Mouse (Mus musculus) liver, embryonic 11.5 days (tissue): ENCODE measurements at regions not wholly inside any gene's neighbourhood (a gene's known extent, or its start where the extent isn't known, plus 50 kb on each side); places are given as distances from the start of the nearest gene placed in this dataset.
"Not testable (repeated sequence)": the region's sequence is repeated elsewhere in the genome, so short reads cannot be mapped to it uniquely, and the experiment has no call there.

Experiments used
- ATAC-seq: fragments of 200-750 bp; cut with Nextera tagmentation; replicated peaks from 2 replicates; pipeline ENCODE4 v1.8.0; 2017; ENCODE audit warnings: moderate number of reproducible peaks, mild to moderate bottlenecking, moderate TSS enrichment, moderate library complexity; ENCODE audit not compliant: low FRiP score
- DNase-seq: peaks from one replicate; pipeline ENCODE4 v3.0.0-alpha.2; 2017; ENCODE audit warnings: low spot score
- H3K27ac ChIP-seq: fragments of 300-500 bp; sonication (generic); 2 replicates; pipeline ENCODE4 v1.5.1; 2014; ENCODE audit warnings: mild to moderate bottlenecking, low read depth, low read length, control low read depth
- H3K27me3 ChIP-seq: fragments of 300-500 bp; sonication (generic); replicated peaks from 2 replicates; pipeline ENCODE4 v1.6.1; 2014; ENCODE audit warnings: low read length, mixed read lengths; ENCODE audit not compliant: control insufficient read depth, insufficient read depth
- H3K36me3 ChIP-seq: fragments of 300-500 bp; sonication (generic); 2 replicates; pipeline ENCODE4 v1.6.1; 2014; ENCODE audit warnings: mild to moderate bottlenecking, low read length, moderate library complexity, mixed read lengths; ENCODE audit not compliant: control insufficient read depth, insufficient read depth
- H3K4me1 ChIP-seq: fragments of 300-500 bp; sonication (generic); replicated peaks from 2 replicates; pipeline ENCODE4 v1.6.1; 2014; ENCODE audit warnings: low read length, mixed read lengths; ENCODE audit not compliant: control insufficient read depth, insufficient read depth
- H3K4me2 ChIP-seq: fragments of 300-500 bp; sonication (generic); 2 replicates; pipeline ENCODE4 v1.6.1; 2014; ENCODE audit warnings: mild to moderate bottlenecking, control low read depth, moderate library complexity
- H3K4me3 ChIP-seq: fragments of 300-500 bp; sonication (generic); 2 replicates; pipeline ENCODE4 v1.5.1; 2014; ENCODE audit warnings: low read depth, low read length, control low read depth
- H3K9ac ChIP-seq: fragments of 300-500 bp; sonication (generic); 2 replicates; pipeline ENCODE4 v1.6.1; 2014; ENCODE audit warnings: low read depth, low read length, control low read depth
- H3K9me3 ChIP-seq: fragments of 300-500 bp; sonication (generic); 2 replicates; pipeline ENCODE4 v1.6.1; 2016; ENCODE audit warnings: low read length, inconsistent platforms, mixed read lengths; ENCODE audit not compliant: control insufficient read depth
- WGBS: fragments of 180-500 bp; shearing (Covaris S2); extraction: QIAGEN DNeasy Blood & Tissue Kit; methylation state at CpG from one replicate; pipeline ENCODE4 v1.1.7; 2014; 5-methylcytosine and 5-hydroxymethylcytosine counted together

DNA sequence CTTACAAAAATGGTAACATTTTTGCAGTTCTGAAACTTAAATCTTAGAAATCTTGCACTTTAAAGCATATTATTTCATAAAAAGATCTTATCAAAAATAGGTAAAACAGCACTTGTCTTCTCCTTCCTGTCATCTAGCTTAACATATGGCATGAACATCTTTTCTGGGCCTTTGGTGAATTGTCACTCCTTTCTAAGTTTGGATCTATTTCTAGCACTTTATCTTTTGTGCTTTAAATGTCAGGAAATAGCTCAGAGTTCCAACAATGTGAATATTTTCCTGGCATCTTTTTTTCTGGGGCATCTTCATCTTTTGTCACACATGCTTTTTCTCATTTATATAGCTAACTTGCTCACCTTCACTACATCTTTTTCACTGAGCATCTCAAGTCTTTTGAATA lies 527.4 kb upstream of the Gm5150 start:
- H3K4me2 ChIP-seq = no peak overlapping the region
- no peaks in the 10 kb centered on the region for H3K9me3 ChIP-seq
- no peak for DNase-seq
- no peak overlapping the region for H3K27ac ChIP-seq
- H3K4me1 ChIP-seq = no peaks in the 10 kb centered on the region
- H3K36me3 ChIP-seq = no peaks in the 10 kb centered on the region
- no peak overlapping the region for H3K9ac ChIP-seq
- no peaks in the 10 kb centered on the region for H3K27me3 ChIP-seq
- ATAC-seq = no peak
- H3K4me3 ChIP-seq = no peak overlapping the region

DNA sequence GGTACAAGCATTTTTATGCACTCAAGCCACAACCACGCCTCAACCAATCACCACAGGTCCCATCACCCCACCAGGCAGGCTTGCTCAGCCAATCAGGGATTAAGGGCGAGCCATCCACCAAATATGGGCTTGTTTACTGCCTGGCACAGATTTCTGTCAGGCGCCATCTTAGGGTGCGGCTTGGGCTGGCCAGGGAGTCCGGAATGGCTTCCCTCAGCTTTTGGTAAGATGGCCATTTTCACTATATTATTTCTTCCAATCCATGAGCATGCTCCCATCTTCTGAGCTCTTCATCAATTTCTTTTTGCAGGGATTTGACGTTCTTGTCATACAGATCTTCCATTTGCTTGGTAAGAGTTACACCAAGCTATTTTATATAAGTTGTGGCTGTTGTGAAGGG lies 521.3 kb upstream of the Gm5150 start:
- H3K36me3 ChIP-seq, H3K4me3 ChIP-seq, H3K9me3 ChIP-seq, DNase-seq, H3K9ac ChIP-seq, H3K27ac ChIP-seq, H3K4me2 ChIP-seq, ATAC-seq, H3K4me1 ChIP-seq, H3K27me3 ChIP-seq: not testable (repeated sequence)
- WGBS = 79% methylated on average over 6 of the region's 6 CpGs

DNA sequence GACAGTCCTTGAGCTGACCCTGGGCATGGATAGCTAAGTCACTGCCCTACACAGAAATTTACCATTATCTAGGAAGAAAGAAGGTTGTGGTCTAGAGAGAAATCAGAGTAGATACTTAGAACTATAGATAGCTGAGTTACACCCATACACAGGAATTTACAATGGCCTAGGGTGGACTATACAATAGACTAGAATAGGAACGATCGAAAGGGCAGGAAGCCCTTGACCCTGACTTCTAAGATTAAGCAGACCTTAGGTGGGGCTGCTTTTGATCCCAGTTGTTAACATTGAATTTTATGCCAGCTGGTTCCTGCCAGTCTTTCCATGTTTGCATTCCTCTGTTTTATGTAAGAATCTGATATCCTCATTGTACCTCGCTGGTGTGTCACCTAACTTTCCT lies 482.2 kb upstream of the Gm5150 start:
- not testable (repeated sequence) for DNase-seq, H3K9me3 ChIP-seq, H3K27me3 ChIP-seq, H3K4me1 ChIP-seq, H3K9ac ChIP-seq, ATAC-seq, H3K36me3 ChIP-seq, H3K4me2 ChIP-seq, H3K4me3 ChIP-seq, H3K27ac ChIP-seq
- WGBS = 80% methylated on average over 3 of the region's 3 CpGs

DNA sequence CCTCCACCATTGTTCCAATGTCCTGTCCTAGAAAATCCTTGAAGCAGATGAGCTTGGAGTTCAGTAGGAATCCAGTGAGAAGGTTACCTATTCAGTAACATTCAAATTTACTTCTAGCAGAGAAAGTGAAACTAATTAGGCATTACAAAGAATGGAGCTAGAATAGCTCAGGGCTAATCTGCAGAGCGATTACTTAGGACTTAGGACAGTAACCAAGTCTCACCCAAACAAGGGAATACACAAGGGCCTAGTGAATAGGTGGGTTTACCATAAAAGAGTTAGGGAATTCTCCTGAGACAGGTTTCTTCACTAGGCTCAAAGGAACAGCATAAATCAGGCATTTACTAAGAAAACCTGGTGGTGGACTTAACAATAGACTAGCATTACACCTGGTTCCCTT lies 476.5 kb upstream of the Gm5150 start:
- no peak overlapping the region for H3K4me3 ChIP-seq
- 85% methylated on average over 1 of the region's 1 CpGs for WGBS
- no peak for DNase-seq
- no peak overlapping the region for H3K4me2 ChIP-seq
- H3K36me3 ChIP-seq = no peaks in the 10 kb centered on the region
- no peaks in the 10 kb centered on the region for H3K9me3 ChIP-seq
- ATAC-seq = no peak
- no peaks in the 10 kb centered on the region for H3K27me3 ChIP-seq
- H3K9ac ChIP-seq = no peak overlapping the region
- no peak overlapping the region for H3K27ac ChIP-seq
- H3K4me1 ChIP-seq = no peaks in the 10 kb centered on the region

DNA sequence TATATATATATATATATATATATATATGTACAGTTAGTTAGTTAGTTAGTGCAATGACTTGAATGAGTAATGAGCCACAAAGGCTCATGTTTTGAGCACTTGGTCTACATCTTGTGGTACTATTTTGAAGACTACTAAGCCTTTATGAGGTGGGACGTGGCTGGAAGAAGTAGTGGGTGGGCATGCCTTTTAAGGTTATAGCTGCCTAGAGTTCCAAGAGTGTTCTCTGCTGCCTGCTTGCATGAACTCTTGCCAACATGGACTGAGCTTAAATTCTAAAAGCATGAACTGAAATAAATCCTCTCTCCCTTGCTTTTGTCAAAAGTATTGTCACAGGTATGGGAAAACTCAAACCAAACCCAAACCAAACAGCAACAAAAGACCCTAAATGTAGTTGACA lies 465.1 kb upstream of the Gm5150 start:
- no peaks in the 10 kb centered on the region for H3K36me3 ChIP-seq
- no peaks in the 10 kb centered on the region for H3K9me3 ChIP-seq
- no peak overlapping the region for H3K9ac ChIP-seq
- no peak overlapping the region for H3K4me3 ChIP-seq
- H3K4me1 ChIP-seq = no peaks in the 10 kb centered on the region
- H3K27me3 ChIP-seq = no peaks in the 10 kb centered on the region
- ATAC-seq = no peak
- no peak overlapping the region for H3K27ac ChIP-seq
- 56% methylated on average over 1 of the region's 1 CpGs for WGBS
- DNase-seq = no peak
- H3K4me2 ChIP-seq = no peak overlapping the region

DNA sequence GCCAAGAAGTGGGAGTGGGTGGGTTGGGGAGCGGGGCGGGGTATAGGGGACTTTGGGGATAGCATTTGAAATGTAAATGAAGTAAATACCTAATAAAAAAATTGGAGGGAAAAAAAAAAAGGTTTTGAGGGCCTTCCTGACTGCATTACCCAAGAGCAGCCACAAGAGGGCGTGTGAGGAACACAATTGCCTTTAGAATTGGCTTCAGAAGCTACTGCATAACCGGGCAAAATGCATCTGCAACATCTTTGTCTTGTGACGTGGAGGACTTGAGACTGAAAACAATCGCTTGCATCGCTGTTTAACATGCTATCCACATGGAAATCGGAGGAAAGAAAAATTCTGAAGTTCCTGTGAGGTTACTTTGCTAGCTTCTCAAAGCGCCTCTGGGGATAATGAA lies 460.2 kb upstream of the Gm5150 start:
- ATAC-seq (no peak), DNase-seq (peak; percentile 36)
- no peak overlapping the region for H3K4me2 ChIP-seq
- no peaks in the 10 kb centered on the region for H3K4me1 ChIP-seq
- H3K36me3 ChIP-seq = no peaks in the 10 kb centered on the region
- no peak overlapping the region for H3K9ac ChIP-seq
- H3K4me3 ChIP-seq = no peak overlapping the region
- no peaks in the 10 kb centered on the region for H3K27me3 ChIP-seq
- no peak overlapping the region for H3K27ac ChIP-seq
- no peaks in the 10 kb centered on the region for H3K9me3 ChIP-seq
- 18% methylated on average over 9 of the region's 9 CpGs for WGBS

DNA sequence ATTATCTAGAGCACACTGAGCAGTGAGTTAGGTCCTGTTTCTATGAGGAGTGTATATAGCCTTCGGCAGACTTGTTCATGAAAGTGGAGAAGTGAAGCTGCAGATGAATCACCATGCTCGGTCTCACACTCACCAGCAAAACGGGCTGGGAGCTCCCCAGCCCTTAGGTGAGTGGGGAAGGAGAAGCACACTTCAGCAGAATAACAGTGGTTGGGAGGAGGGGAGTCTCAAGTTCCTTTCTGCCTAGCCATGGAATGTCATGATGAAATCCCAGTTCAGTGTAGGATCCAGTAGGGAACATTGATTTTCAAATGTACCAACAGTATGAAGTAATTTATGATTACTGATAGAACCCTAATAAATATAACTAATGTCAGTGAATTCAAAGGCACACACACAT lies 459.1 kb upstream of the Gm5150 start:
- Histone ChIP-seq H3K4me1 (no peaks in the 10 kb centered on the region), H3K27me3 (no peaks in the 10 kb centered on the region), H3K4me3 (no peak overlapping the region), H3K4me2 (no peak overlapping the region), H3K27ac (no peak overlapping the region), H3K36me3 (no peaks in the 10 kb centered on the region), H3K9me3 (no peaks in the 10 kb centered on the region), H3K9ac (no peak overlapping the region)
- ATAC-seq (no peak), DNase-seq (no peak)
- WGBS = 64% methylated on average over 3 of the region's 3 CpGs

DNA sequence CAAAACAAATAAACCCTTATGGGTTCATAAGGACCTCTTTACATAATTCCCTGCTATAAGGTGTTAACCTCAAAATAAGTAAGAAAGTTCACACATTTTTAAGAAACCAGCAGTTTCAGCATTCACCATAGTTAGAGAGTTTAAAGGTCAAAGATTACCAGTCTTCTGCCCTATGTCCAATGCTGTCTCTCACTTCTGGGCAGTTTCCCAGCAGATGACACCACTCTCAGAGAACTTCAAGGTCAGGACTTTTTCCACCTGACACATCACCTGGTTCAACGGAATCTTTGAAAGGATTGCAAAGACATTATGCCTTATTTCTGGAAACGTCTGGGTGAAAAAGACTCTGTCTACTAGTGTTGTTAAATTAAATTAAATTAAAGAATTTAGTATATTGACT lies 458.1 kb upstream of the Gm5150 start:
- Histone ChIP-seq H3K36me3 (no peaks in the 10 kb centered on the region), H3K9me3 (no peaks in the 10 kb centered on the region), H3K27me3 (no peaks in the 10 kb centered on the region), H3K4me1 (no peaks in the 10 kb centered on the region), H3K4me2 (no peak overlapping the region), H3K27ac (no peak overlapping the region), H3K4me3 (no peak overlapping the region), H3K9ac (no peak overlapping the region)
- 66% methylated on average over 2 of the region's 2 CpGs for WGBS
- ATAC-seq (no peak), DNase-seq (no peak)

DNA sequence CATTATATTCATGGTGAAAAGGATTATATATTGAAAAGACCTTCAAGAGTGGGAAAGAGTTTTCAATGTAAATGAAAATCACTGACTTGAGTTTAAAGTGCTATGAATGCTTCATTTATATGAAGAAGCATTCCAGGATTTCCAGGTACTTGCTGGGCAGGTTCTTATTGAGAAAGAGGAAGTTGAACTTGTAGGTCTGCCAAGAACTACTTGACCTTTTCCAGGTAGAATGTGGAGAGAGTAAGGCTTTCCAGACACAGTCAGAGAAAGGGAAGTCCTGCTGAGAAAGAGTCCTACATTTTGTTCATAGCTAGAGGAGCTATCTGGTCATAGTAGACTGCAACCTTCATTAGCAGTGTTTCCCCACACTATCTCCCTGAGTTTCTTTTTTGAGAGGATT lies 426.8 kb upstream of the Gm5150 start:
- H3K36me3 ChIP-seq = no peaks in the 10 kb centered on the region
- H3K4me2 ChIP-seq = no peak overlapping the region
- H3K9me3 ChIP-seq = no peaks in the 10 kb centered on the region
- DNase-seq (no peak), ATAC-seq (no peak)
- no peak overlapping the region for H3K9ac ChIP-seq
- H3K27me3 ChIP-seq = no peaks in the 10 kb centered on the region
- no peak overlapping the region for H3K27ac ChIP-seq
- no peak overlapping the region for H3K4me3 ChIP-seq
- no peaks in the 10 kb centered on the region for H3K4me1 ChIP-seq

DNA sequence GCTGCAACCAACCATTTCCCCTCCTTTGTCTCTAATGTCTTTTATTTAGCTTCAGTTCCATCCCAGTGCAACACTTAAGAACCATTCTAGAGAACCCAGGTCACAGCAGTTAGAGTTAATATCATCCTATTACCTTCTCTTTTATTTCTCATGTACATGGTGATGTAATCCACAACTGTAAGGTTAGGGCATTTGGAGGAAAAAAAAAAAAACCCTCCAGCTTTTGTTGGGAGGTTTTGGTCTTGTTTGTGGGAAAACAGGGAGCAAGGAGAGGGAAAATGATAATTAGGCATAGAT lies 425.5 kb upstream of the Gm5150 start:
- no peaks in the 10 kb centered on the region for H3K27me3 ChIP-seq
- H3K27ac ChIP-seq = no peak overlapping the region
- no peak overlapping the region for H3K4me2 ChIP-seq
- no peak overlapping the region for H3K4me3 ChIP-seq
- no peaks in the 10 kb centered on the region for H3K36me3 ChIP-seq
- no peaks in the 10 kb centered on the region for H3K4me1 ChIP-seq
- ATAC-seq = no peak
- H3K9ac ChIP-seq = no peak overlapping the region
- H3K9me3 ChIP-seq = no peaks in the 10 kb centered on the region
- DNase-seq = no peak
